Comparison of ENCODE assay signal across 22 mouse cellular contexts in the genomic region with DNA sequence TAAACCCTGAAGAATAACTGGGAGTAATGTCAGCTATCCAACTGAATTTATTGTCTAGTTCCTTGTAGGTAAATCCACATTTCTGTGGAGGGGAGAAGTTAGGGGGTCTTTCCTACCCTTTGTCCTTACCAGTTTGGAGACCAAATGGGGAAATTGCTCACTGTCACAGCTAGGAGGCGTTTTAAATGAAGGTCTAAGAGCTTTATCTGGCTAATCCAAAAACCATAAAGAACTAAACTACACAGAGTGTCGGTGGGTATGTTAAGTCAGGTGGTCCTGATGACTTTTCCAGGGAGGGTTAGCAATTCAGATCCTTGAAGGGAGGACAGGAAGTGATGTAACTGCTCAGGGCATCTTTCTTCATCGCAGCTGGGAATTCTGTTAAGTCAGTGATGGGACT. TPM values are rescaled to one million over a fixed set of nuclear protein-coding genes. Genes with fewer than 3 reads are reported as not detected.
DNase-seq lines count a peak whose midpoint lies in the region; ATAC-seq and TF ChIP-seq lines count a peak whose summit lies in the region.
"Had no signal": no experiment of that assay in that cellular context is flagged by ENCODE, and none has a peak within 500 bp of the region (broad histone marks: within the 10 kb centered on the region; RNA-seq: fewer than 3 reads in every experiment).

No protein-coding gene starts in this region.

- no peak for ATAC-seq in lung, postnatal 0 days
- peak; percentile 59 for ATAC-seq in megakaryocyte progenitor cell, adult 5-6 weeks (replicated peaks; ENCODE audit: poor library complexity)

- no peaks in the 10 kb centered on the region for H3K27me3 ChIP-seq in lung, postnatal 0 days (replicated peaks; ENCODE audit: insufficient read depth, low read length)
- H3K27me3 ChIP-seq: embryonic facial prominence, embryonic 15.5 days; heart, embryonic 12.5 days; hindbrain, embryonic 15.5 days; limb, embryonic 15.5 days; midbrain, embryonic 13.5 days had no signal

- H3K27ac ChIP-seq in lung, postnatal 0 days (ENCODE audit: low read length): no peak overlapping the region
- H3K27ac ChIP-seq: embryonic facial prominence, embryonic 15.5 days; forebrain, embryonic 10.5 days; hindbrain, embryonic 15.5 days; limb, embryonic 15.5 days; midbrain, embryonic 13.5 days had no signal

- H3K4me3 ChIP-seq in lung, postnatal 0 days (ENCODE audit: low read depth, low read length): no peak overlapping the region
- H3K4me3 ChIP-seq: embryonic facial prominence, embryonic 15.5 days; forebrain, embryonic 10.5 days; heart, embryonic 12.5 days; hindbrain, embryonic 15.5 days; limb, embryonic 15.5 days; midbrain, embryonic 13.5 days had no signal

- 0 out of 2 replicates have a peak, but pooled peaks have one; percentile 1 for TF ChIP-seq CTCF in lung, postnatal 0 days (IDR thresholded peaks at IDR 0.05)

- no peak overlapping the region for H3K9ac ChIP-seq in lung, postnatal 0 days (replicated peaks; ENCODE audit: low read depth)
- H3K9ac ChIP-seq: embryonic facial prominence, embryonic 15.5 days; heart, embryonic 12.5 days; hindbrain, embryonic 15.5 days; limb, embryonic 15.5 days; midbrain, embryonic 13.5 days had no signal

- no peaks in the 10 kb centered on the region for H3K4me1 ChIP-seq in lung, postnatal 0 days (ENCODE audit: insufficient read depth, low read depth, low read length)
- H3K4me1 ChIP-seq: embryonic facial prominence, embryonic 15.5 days; heart, embryonic 12.5 days; hindbrain, embryonic 15.5 days; limb, embryonic 15.5 days; midbrain, embryonic 13.5 days had no signal

- 58% methylated on average over 3 of the region's 3 CpGs for WGBS in lung, postnatal 0 days

- no peaks in the 10 kb centered on the region for H3K9me3 ChIP-seq in lung, postnatal 0 days (ENCODE audit: low read length)
- H3K9me3 ChIP-seq: embryonic facial prominence, embryonic 15.5 days; forebrain, embryonic 10.5 days; heart, embryonic 12.5 days; hindbrain, embryonic 15.5 days; limb, embryonic 15.5 days; midbrain, embryonic 13.5 days had no signal

- TF ChIP-seq EP300 in lung, postnatal 0 days (IDR thresholded peaks at IDR 0.05): no peak

- no peaks in the 10 kb centered on the region for H3K36me3 ChIP-seq in lung, postnatal 0 days (ENCODE audit: insufficient read depth, low read length)
- H3K36me3 ChIP-seq: embryonic facial prominence, embryonic 15.5 days; forebrain, embryonic 10.5 days; heart, embryonic 12.5 days; hindbrain, embryonic 15.5 days; limb, embryonic 15.5 days; midbrain, embryonic 13.5 days had no signal

- no peak overlapping the region for H3K4me2 ChIP-seq in lung, postnatal 0 days (replicated peaks; ENCODE audit: low read depth, low read length)
- H3K4me2 ChIP-seq: embryonic facial prominence, embryonic 15.5 days; heart, embryonic 12.5 days; hindbrain, embryonic 15.5 days; limb, embryonic 15.5 days; midbrain, embryonic 13.5 days had no signal

- DNase-seq in embryo, embryonic 10.5 days (ENCODE audit: low spot score): peak; percentile 25
- no peak for DNase-seq in embryo, embryonic 9.5 days (ENCODE audit: extremely low spot score)
- no peak for DNase-seq in lung, postnatal 0 days (ENCODE audit: low spot score)
- no peak for DNase-seq in lung, postnatal 4 days
- DNase-seq in 416B (ENCODE audit: low read depth): peak; percentile 24
- DNase-seq in heart, adult 11 months: no peak
- no peak for DNase-seq in gastrocnemius, postnatal 10 days
- DNase-seq: adrenal gland, adult 8-10 months; cerebellum, adult 18-20 months; gastrocnemius, postnatal 36 days; kidney, adult 2 months had no signal

RNA-seq across cellular contexts. Expression of gene Cd96, which starts 0.6 kb away (rescaled TPM):
- 0.06 TPM in 1 of 2 replicates, not detected in the other for polyA plus RNA-seq in lung, postnatal 0 days (2015; fragmentation: Nextera tagmentation; extraction: Ambion mirVana)
- total RNA-seq in megakaryocyte progenitor cell, adult 5-6 weeks (2015): 1.8 and 4.2 TPM in 2 replicates
- 2.0 and 3.8 TPM in 2 replicates for total RNA-seq in megakaryocyte progenitor cell, adult 5-6 weeks (2017)
- not detected for total RNA-seq in gastrocnemius, postnatal 10 days (2021)
- total RNA-seq: gastrocnemius, postnatal 36 days; left cerebral cortex, postnatal 25 days; MEL had no signal
- polyA plus RNA-seq: C2C12; forebrain, embryonic 10.5 days; frontal cortex, adult 2 months; heart, embryonic 12.5 days; hindbrain, embryonic 15.5 days; midbrain, embryonic 13.5 days had no signal

RNA-seq across cellular contexts. Expression of gene Gm4737, which starts 34.3 kb away (rescaled TPM):
- polyA plus RNA-seq in lung, postnatal 0 days (2015; fragmentation: Nextera tagmentation; extraction: Ambion mirVana): 0.73 and 1.2 TPM in 2 replicates
- 5.8 and 7.5 TPM in 2 replicates for total RNA-seq in megakaryocyte progenitor cell, adult 5-6 weeks (2015)
- 11.5 and 20.0 TPM in 2 replicates for total RNA-seq in megakaryocyte progenitor cell, adult 5-6 weeks (2017)
- 10 to 100 TPM; 20.9 to 23.2 TPM for total RNA-seq in gastrocnemius, postnatal 10 days (2021)

Comparison
In these comparisons a context has a peak if more than half of its experiments do, and no peak if none do; other contexts are left out.
1. DNase-seq: peak in embryo, embryonic 10.5 days (single experiment) and 416B (single experiment); none in embryo, embryonic 9.5 days (single experiment), lung, postnatal 0 days (single experiment), lung, postnatal 4 days (0 of 2), heart, adult 11 months (single experiment) and gastrocnemius, postnatal 10 days (single experiment).